Mouse (Mus musculus) megakaryocyte, adult 5-6 weeks (primary cell): ENCODE results near the gene Lrit3. TPM values are rescaled to one million over a fixed set of nuclear protein-coding genes. Genes with fewer than 3 reads are reported as not detected.

Experiments
- ATAC-seq: 2 replicates; pipeline ENCODE4 v1.8.0; 2016; ENCODE audit warnings: mild to moderate bottlenecking, inconsistent platforms; ENCODE audit not compliant: poor library complexity, severe bottlenecking
- total RNA-seq, 2 experiments: library from RNA; stranded (forward) in 1 of 2; stranded (reverse) in 1 of 2; fragments of 153-499, 151-499 nt in 1 of 2; fragments of 221-1000, 200-1000 nt in 1 of 2; gene quantifications; 2 replicates each; pipeline versions ENCODE4 v1.2.3 to v1.2.4; 2015 to 2017

Gene Lrit3
- total RNA-seq (2015) (0.09 TPM in 1 of 2 replicates, not detected in the other), total RNA-seq (2017) (not detected in 2 replicates)

- ATAC-seq: no peak
Observed at GRCm38 (mm10) chr3:129803765-129804164, at the start of gene Lrit3. Lrit3 (minus strand) TSS chr3:129804030.

- no peak for ATAC-seq
Observed at GRCm38 (mm10) chr3:129846846-129847245, 43.0 kb upstream of the Lrit3 start.

- no peak for ATAC-seq
Observed at GRCm38 (mm10) chr3:129845868-129846267, 42.0 kb upstream of the Lrit3 start.

GRCm38 (mm10) chr3:129838017-129838416, 34.2 kb upstream of the Lrit3 start:
- ATAC-seq: no peak

GRCm38 (mm10) chr3:129836965-129837364, 33.1 kb upstream of the Lrit3 start:
- no peak for ATAC-seq

GRCm38 (mm10) chr3:129836051-129836697, 32.3 kb upstream of the Lrit3 start:
- ATAC-seq: no peak

GRCm38 (mm10) chr3:129835388-129835934, 31.6 kb upstream of the Lrit3 start, which contains the start of gene Cfi:
Cfi (plus strand) TSS chr3:129835884.
- no peak for ATAC-seq

- ATAC-seq: peak; percentile 96
Observed at GRCm38 (mm10) chr3:129831035-129831568, 27.3 kb upstream of the Lrit3 start, which contains the start of gene Gar1. Gar1 (minus strand) TSS chr3:129831396.

GRCm38 (mm10) chr3:129830626-129831025, 26.8 kb upstream of the Lrit3 start:
- peak; percentile 13; the same call in 1 of the 2 replicates for ATAC-seq

GRCm38 (mm10) chr3:129827691-129828090, 23.9 kb upstream of the Lrit3 start:
- no peak for ATAC-seq

GRCm38 (mm10) chr3:129826691-129827090, 22.9 kb upstream of the Lrit3 start:
- ATAC-seq: no peak

- ATAC-seq: no peak
Observed at GRCm38 (mm10) chr3:129824891-129825290, 21.1 kb upstream of the Lrit3 start.

- ATAC-seq: no peak
Observed at GRCm38 (mm10) chr3:129824146-129824545, 20.3 kb upstream of the Lrit3 start.

- ATAC-seq: peak; percentile 82
Observed at GRCm38 (mm10) chr3:129823293-129823692, 19.5 kb upstream of the Lrit3 start.

- no peak for ATAC-seq
Observed at GRCm38 (mm10) chr3:129822206-129822775, 18.5 kb upstream of the Lrit3 start, which contains the start of gene Rrh. Rrh (minus strand) TSS chr3:129822587.

GRCm38 (mm10) chr3:129821736-129822135, 17.9 kb upstream of the Lrit3 start:
- no peak for ATAC-seq

GRCm38 (mm10) chr3:129820847-129821246, 17.0 kb upstream of the Lrit3 start:
- no peak for ATAC-seq

- no peak for ATAC-seq
Observed at GRCm38 (mm10) chr3:129799011-129799410, 4.8 kb downstream of the Lrit3 start.

GRCm38 (mm10) chr3:129798551-129798950, 5.3 kb downstream of the Lrit3 start:
- ATAC-seq: no peak

GRCm38 (mm10) chr3:129797341-129797740, 6.5 kb downstream of the Lrit3 start:
- ATAC-seq: no peak

GRCm38 (mm10) chr3:129793801-129794200, 10.0 kb downstream of the Lrit3 start:
- no peak for ATAC-seq

- ATAC-seq: no peak
Observed at GRCm38 (mm10) chr3:129782746-129783145, 21.1 kb downstream of the Lrit3 start.
